Mouse (Mus musculus) heart, postnatal 25 days (tissue): ENCODE data around the gene Mrps12. TPM values are rescaled to one million over a fixed set of nuclear protein-coding genes. Genes with fewer than 3 reads are reported as not detected.
"Not testable (repeated sequence)": the region's sequence is repeated elsewhere in the genome, so short reads cannot be mapped to it uniquely, and the experiment has no call there.

Source experiments
- DNase-seq: peaks from one replicate; pipeline ENCODE4 v3.0.0; 2022; ENCODE audit warnings: low spot score
- intact Hi-C: fragments of 180-260 bp; cut with DNase I; formaldehyde crosslinking; loops from one replicate; pipeline ENCODE4 v1.15.1; 2025
- total RNA-seq, 2 experiments: library from RNA; stranded (reverse); gene quantifications; 2 replicates each; pipeline ENCODE4 v1.2.3; 2021

Gene Mrps12
- total RNA-seq, 2 experiments from 2014 or later: 56.7 to 60.6 TPM

DNA sequence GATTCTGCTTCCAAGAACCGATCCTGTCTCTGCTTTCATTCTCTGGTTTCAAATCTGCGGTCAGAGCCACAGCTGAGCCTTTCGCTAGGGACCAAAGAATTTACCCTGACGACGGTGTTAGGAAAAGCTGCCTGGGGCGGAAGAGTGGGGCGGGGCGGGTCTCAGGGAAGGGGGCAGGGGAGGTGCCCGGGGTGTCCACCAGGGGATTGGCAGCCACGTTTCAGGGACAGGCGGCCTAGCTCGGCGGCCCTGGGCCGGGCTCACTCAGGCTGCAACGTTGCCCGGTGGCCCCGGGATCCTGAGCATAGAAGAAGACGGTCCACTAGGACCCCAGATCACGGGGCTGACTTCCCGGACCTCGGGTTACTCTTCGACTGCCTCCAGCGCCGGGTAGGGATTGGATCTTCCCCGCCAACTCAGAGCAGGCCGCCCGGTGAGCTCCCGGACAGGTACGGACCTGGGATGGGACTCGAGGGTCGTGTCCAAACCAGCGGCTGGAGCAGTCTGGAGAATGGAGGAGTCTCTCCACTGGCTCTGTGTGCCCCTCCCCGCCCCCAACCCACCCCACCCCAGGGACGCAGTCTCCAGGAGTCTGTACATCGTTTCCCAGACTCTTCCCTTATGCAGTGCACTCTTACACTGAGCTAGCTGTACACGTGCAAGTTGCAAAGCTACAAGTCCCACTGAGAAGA lies 24.9 kb downstream of the Mrps12 start, which contains the start of gene Fbxo17:
Gene Fbxo17, plus strand, starts transcription at position 215 of the 692 bp plus-strand sequence.
- DNase-seq: peak; percentile 19
- intact Hi-C loops: no loop called here

DNA sequence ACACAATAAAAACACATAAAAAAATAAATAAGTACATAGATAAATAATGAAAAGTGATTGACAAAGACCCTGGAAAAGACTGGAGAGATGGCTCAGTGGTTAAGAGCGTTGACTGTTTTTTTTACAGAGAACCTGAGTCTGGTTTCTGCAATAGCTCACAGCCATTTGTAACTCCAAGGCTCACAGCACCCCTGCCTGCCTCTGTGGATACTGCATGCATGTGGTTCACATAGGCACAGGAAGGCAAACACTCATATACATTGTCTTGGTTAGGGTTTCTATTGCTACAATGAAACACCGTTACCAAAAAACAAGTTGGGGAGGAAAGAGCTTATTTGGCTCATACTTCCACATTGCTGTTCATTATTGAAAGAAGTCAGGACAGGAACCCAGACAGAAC lies 26.0 kb downstream of the Mrps12 start:
- no peak for DNase-seq
- intact Hi-C loops: no loop called here

DNA sequence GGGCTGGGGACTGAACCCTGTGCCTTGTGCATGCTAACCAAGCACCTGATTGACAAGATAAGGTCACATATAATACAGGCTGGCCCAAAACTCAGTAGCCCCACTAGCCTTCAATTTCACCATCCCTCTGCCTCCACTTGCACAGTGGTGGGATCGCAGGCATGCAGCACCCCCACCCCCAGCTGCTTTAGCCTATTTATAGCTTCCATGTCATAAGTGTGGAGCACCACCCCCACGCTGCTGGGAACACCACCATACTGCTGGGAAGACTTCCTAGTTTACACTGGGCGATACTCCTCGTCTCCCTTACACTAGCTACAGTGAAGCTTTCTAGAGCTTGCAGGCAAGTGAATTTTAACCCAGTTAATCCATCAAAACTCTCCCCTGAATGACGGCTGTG lies 27.0 kb downstream of the Mrps12 start:
- intact Hi-C loops: no loop called here
- DNase-seq: no peak

DNA sequence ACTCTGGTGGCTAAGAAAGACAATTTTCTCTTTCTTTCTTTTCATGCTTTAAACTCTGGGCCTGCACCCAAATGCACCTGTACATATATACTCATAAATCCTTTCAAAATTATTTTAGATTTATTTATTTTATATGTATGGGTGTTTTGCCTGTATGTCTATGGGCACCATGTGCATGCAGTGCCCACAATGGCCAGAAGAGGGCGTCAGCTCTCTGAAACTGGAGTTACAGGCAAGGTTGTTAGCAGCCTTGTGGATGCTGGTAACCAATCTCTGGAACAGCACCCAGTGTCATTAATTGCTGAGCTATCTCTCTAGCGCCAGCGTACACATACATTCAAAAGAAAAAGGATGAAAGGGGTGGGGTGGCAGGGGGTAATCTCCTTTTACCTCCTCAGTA lies 30.7 kb downstream of the Mrps12 start:
- intact Hi-C loops: no loop called here
- no peak for DNase-seq

DNA sequence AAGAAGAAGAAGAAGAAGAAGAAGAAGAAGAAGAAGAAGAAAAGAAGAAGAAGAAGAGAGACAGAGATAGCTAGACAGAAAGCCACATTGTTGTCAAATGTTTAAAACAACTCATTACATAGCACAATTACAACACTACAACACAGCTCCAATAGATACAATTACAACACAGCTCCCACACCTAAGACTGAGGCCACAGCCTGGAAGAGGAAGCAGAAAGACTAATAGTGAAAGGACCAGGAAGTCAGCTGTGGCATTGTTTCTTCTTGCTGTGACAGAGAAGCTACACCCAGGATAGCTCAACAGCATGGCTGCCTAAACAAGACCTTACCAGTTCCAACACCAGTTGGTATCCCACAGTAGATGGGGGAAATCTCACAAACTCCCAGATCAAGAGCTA lies 32.2 kb downstream of the Mrps12 start:
- intact Hi-C loops: no loop called here
- no peak for DNase-seq

DNA sequence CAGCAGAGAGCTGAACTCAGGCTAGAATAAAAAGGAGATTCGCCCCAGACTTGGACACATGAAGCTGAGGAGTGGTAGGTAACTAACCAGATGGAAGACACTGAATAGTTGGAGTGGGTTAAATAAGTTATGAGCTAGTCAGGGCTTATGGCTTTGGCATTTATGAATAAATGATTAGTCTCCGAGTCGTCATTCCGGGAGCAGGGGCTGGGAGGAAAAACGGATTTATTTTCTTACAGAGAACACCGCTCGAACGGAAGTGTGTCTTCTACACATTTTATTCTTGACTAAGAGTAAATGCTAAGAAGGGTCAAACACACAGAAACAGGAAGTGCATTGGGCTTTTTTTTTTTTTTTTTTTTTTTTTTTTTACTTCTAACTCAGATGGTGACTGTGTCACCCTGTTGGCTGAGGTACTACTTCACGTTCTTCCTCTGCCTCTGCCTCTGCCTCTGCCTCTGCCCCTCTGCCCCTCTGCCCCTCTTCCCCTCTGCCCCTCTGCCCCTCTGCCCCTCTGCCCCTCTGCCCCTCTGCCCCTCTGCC lies 38.9 kb downstream of the Mrps12 start:
- no peak for DNase-seq
- intact Hi-C loops: no loop called here

DNA sequence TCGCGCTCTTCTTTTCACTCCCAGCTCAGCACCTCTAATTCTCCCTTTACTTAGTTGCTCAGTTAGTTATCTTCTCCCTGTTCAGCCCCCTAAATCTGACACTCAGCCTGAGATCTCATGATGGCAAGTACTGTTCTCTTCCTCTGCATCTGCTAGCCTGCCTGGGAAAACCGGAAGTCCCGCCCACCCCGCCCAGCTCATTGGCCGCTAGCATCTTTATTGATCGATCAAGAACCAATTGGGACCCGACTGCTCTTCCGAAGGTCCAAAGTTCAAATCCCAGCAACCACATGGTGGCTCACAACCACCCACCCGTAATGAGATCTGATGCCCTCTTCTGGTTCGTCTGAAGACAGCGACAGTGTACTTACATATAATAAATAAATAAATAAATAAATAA lies 40.3 kb downstream of the Mrps12 start:
- DNase-seq, intact Hi-C loops: not testable (repeated sequence)

DNA sequence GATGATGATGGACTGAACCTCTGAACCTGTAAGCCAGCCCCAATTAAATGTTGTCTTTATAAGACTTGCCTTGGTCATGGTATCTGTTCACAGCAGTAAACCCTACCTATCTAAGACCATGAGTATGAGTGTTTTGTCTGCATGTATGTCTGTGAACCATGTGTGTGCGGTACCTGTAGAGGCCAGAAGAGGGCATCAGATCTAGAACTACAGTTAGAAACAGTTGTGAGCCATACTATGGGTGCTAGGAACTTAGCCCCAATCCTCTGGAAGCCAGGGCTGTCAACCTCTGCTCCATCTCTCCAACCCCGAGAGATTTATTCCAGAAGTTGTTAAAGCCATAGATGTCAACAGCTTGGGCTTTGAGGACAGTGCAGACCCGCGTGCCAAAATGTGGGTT lies 41.4 kb downstream of the Mrps12 start:
- DNase-seq: no peak
- intact Hi-C loops: no loop called here

DNA sequence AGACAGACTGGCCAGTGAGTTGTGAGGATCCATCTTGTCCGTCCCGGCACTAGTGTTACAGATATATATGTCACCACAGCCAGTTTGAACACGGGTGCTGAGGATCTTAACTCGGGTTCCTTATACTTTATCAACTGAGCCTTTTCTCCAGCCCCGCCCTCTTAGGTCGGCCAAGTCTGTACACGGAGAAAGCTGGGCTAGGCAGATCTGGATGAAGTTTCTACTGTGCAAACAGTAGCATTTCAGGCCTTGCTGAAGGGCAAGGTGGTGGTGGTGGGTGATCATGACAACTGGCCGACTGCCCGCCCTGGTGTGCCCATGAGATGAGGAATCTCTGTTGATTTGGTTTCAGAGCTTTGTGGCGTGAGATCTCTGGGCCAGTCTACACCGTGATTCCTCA lies 44.3 kb downstream of the Mrps12 start:
- intact Hi-C loops: no loop called here

DNA sequence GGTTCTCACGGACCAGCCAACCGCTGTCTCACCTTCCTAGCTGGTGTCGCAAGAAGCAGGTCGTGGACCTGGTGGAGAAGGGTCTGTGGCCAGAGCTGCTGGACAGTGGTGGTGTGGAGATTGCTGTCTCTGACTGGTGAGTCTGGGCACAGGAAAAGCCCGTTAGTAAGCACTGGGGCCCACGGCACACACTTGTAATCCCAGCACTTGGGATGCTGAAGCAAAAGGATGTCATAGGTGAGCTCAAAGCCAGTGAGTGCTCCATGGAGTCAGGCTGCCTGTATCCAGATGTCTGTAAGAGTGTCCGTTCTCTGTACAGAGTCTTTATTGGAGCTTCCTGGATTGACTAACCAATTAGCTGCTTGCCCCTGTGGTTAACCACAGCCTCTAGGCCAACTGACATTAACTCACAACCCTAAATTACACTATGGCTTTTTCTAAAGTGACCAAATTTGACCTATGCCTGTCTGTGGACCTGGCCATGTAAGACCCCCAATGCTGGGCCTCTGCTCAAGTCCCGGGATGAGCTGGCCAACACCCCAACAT lies 46.6 kb downstream of the Mrps12 start:
- no peak for DNase-seq
- intact Hi-C loops: no loop called here

More for the DNA sequence above, 44.3 kb downstream of the Mrps12 start:
- no peak for DNase-seq

DNA sequence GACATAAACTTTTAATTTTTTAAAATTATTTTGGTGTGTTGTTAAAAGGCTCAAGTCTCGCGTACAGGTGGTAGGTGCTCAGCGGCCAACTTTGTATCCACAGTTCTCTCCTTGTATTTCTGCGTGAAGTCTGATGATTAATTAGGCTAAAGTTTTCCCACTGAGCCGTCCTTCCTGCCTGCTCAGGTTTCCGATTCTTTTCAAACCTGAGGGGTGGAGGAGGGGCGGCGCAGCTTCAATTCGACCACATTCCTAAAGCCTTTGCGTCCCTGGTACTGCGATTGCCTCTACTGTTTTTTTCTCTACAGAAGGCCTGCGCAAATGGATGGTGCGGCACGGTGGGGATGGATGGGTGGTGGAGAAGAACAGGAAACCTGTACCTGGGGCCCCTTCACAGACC lies 47.2 kb downstream of the Mrps12 start:
- DNase-seq: no peak
- intact Hi-C loops: no loop called here

DNA sequence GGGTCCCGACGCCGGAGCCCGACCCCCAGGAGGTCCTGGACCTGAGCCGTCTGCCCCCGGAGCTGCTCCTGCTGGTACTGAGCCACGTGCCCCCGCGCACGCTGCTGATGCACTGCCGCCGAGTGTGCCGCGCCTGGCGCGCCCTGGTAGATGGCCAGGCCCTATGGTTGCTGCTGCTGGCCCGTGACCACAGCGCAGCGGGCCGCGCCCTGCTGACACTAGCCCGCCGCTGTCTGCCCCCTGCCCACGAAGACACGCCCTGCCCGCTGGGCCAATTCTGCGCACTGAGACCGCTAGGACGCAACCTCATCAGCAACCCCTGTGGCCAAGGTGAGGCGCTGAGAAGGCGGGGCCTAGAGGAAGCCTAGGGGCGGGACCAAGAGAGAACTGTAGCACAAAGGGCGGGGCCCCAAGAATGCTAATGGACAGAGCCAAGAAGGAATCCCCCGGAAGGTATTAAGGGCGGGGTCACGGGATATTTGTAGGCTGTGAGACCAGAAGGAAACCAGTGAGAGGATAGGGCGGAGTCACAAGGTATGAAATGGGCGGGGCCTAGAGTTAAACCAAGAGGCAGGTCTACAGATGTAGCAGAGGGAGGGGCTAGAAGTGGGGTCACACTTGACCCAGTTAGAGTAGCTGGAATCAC lies 48.2 kb downstream of the Mrps12 start:
- intact Hi-C loops: no loop called here

DNA sequence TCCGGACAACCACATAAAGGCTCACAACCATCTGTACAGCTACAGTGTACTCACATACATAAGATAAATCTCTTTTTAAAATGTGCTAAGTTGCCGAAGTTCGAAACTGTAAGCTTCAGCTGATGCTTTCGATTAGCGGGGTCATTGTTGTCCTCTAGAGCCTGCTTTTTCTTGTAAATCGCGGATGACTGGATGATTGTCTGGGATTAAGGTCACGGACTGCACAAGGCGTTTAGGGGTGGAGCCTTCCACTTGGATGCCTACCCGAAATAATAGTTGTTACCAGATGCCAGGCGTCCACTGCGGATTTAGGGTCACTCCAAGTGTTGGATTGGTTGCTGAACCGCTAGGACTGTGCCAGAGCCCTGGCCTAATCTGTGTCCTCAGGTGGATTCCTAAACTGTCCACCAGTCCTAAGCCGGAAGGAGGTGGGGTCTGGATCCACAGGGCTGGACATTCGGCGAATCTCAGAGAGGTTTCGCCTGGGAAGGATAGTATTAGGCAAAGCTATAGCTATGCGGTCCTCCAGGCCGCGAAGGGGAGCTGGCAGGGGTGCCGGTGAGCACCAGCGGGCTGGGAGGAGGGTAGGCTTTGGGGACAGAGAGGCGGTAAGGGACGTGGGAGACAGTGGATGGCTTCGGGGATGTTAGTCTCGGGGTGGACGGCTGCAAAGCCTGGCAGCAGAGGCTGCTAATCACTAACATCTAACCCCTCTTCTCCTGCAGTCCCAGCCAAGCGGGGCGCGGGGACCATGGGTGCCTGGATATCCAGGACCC lies 48.9 kb downstream of the Mrps12 start, which contains the start of gene Fbxo27:
Gene Fbxo27, plus strand, starts transcription at position 305 of the 776 bp plus-strand sequence.
- intact Hi-C loops: no loop called here
- DNase-seq: no peak

More for the DNA sequence above, 48.2 kb downstream of the Mrps12 start:
- peak; percentile 13 for DNase-seq

DNA sequence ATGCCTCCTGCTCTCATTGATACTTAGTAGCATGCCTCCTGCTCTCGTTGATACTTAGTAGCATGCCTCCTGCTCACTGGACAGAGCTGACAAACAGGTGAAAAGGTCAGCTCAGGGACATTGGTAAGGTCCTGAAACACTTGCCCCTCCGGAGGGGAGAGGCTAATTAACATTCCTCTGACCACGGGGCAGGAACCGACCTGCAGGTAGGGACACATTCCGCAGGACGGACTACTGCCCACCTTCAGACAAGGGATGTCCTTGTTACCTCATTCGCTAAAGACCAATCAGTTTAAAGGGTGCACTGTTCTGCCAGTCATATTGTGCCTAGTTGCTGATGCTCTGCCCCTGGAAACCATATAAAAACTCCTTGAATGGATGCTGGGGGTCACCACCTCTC lies 50.5 kb downstream of the Mrps12 start:
- DNase-seq: no peak
- intact Hi-C loops: no loop called here

Other genes starting within 250 kb of the Mrps12 start
- gene Ifnl2, start 231.4 kb downstream of the Mrps12 start, total RNA-seq: not detected
- gene Ifnl3, start 219.0 kb downstream of the Mrps12 start, total RNA-seq: not detected
- gene Sycn, start 200.9 kb downstream of the Mrps12 start, total RNA-seq: not detected
- not detected for gene Nccrp1, start 194.6 kb downstream of the Mrps12 start, total RNA-seq
- gene Samd4b, start 143.7 kb downstream of the Mrps12 start, total RNA-seq: 10 to 100 TPM; 22.6 to 22.8 TPM
- 1 to 10 TPM; 8.4 to 8.8 TPM for gene Pak4, start 143.6 kb downstream of the Mrps12 start, total RNA-seq
- not detected for gene Acp7, start 110.5 kb downstream of the Mrps12 start, total RNA-seq
- gene Fbxo27, start 49.0 kb downstream of the Mrps12 start, total RNA-seq: under 1 TPM; 0.34 to 0.39 TPM
- under 1 TPM; 0.36 to 0.92 TPM for gene Fbxo17, start 25.0 kb downstream of the Mrps12 start, total RNA-seq
- 10 to 100 TPM; 15.4 to 15.7 TPM for gene Sars2, start 172 bp upstream of the Mrps12 start, total RNA-seq
- not detected for gene Ccer2, start 14.4 kb upstream of the Mrps12 start, total RNA-seq
- gene Sirt2, start 24.9 kb upstream of the Mrps12 start, total RNA-seq: 10 to 100 TPM; 80.0 to 80.2 TPM
- 10 to 100 TPM; 22.1 to 22.9 TPM for gene Nfkbib, start 25.7 kb upstream of the Mrps12 start, total RNA-seq
- 1 to 10 TPM; 1.5 to 2.2 TPM for gene Rinl, start 47.1 kb upstream of the Mrps12 start, total RNA-seq
- 100 to 1,000 TPM; 225 to 270 TPM for gene Hnrnpl, start 66.7 kb upstream of the Mrps12 start, total RNA-seq
- 1,000 to 10,000 TPM; 1,337 to 1,520 TPM for gene Ech1, start 83.4 kb upstream of the Mrps12 start, total RNA-seq
- 10 to 100 TPM; 28.9 to 30.7 TPM for gene Lgals4, start 92.0 kb upstream of the Mrps12 start, total RNA-seq
- gene Lgals7, start 122.0 kb upstream of the Mrps12 start, total RNA-seq: 1 to 10 TPM; 1.8 to 1.9 TPM
- gene Capn12, start 139.6 kb upstream of the Mrps12 start, total RNA-seq: under 1 TPM; 0.08 to 0.22 TPM
- 100 to 1,000 TPM in 1 of 2 experiments, 10 to 100 TPM in 1; 77.0 to 101 TPM for gene Actn4, start 220.5 kb upstream of the Mrps12 start, total RNA-seq
- gene Eif3k, start 240.0 kb upstream of the Mrps12 start, total RNA-seq: 100 to 1,000 TPM; 148 to 164 TPM
- 1 to 10 TPM in 1 of 2 experiments, under 1 TPM in 1; 0.44 to 1.3 TPM for gene Map4k1, start 240.2 kb upstream of the Mrps12 start, total RNA-seq